Mouse (Mus musculus): ENCODE data around the gene Adap1. TPM values are rescaled to one million over a fixed set of nuclear protein-coding genes. Genes with fewer than 3 reads are reported as not detected.

Gene Adap1
- total RNA-seq, 2 experiments from 2014 or later: 3.0 to 14.7 TPM

GRCm38 (mm10) chr5:139258371-139259035 lies 66.9 kb downstream of the Adap1 start:
- no peak for ATAC-seq (replicated peaks; ENCODE audit: low FRiP score, low TSS enrichment, poor library complexity, severe bottlenecking)

- no peak for ATAC-seq (replicated peaks; ENCODE audit: low FRiP score, low TSS enrichment, poor library complexity, severe bottlenecking)
These were observed 67.6 kb downstream of the Adap1 start for GRCm38 (mm10) chr5:139257818-139258217.

DNA sequence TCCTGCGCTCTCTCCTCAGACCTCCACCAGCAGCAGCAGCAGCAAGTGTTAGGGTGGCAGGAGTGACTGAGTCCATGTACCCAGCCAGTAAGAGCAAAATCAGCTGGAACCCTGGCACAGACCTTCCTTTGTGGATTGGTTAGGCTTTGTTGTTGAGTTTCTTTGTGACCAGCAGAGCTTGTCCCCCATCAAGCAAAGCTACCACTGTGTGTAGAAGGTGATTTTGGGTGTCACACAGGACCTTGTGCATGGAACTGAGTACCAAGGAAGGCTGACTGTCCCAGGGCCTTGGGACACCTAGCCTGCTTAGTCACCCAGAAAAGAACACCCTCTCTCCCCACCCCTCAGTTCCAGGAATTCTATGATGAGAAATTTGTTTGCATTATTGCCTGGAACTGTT lies 68.2 kb downstream of the Adap1 start:
- ATAC-seq (replicated peaks; ENCODE audit: low FRiP score, low TSS enrichment, poor library complexity, severe bottlenecking): no peak

GRCm38 (mm10) chr5:139256211-139256765 lies 69.1 kb downstream of the Adap1 start:
- no peak for ATAC-seq (replicated peaks; ENCODE audit: low FRiP score, low TSS enrichment, poor library complexity, severe bottlenecking)

- no peak for ATAC-seq (replicated peaks; ENCODE audit: low FRiP score, low TSS enrichment, poor library complexity, severe bottlenecking)
These were observed 69.6 kb downstream of the Adap1 start for GRCm38 (mm10) chr5:139255777-139256176.

DNA sequence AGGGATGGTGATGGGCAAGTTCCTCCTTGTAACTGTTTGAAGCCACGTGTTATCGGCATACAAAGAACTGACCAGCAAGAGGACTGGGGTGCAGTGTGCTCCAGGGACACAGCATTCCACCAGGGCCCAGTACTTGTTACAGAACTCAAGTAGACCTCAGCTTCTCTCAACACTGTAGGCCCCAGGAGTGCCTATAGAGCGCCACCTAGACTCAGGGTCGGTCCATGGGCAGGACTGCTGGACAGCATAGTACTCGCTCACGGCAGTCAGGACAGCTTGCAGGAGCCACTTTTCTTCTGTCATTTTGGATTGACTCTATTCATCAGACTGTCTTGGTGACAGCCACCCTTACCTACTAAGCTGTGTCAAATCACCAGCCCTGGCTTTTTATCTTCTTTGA lies 70.5 kb downstream of the Adap1 start:
- no peak for ATAC-seq (replicated peaks; ENCODE audit: low FRiP score, low TSS enrichment, poor library complexity, severe bottlenecking)

- peak; percentile 80 for ATAC-seq (replicated peaks; ENCODE audit: low FRiP score, low TSS enrichment, poor library complexity, severe bottlenecking)
These were observed 72.1 kb downstream of the Adap1 start for GRCm38 (mm10) chr5:139253301-139253741.

DNA sequence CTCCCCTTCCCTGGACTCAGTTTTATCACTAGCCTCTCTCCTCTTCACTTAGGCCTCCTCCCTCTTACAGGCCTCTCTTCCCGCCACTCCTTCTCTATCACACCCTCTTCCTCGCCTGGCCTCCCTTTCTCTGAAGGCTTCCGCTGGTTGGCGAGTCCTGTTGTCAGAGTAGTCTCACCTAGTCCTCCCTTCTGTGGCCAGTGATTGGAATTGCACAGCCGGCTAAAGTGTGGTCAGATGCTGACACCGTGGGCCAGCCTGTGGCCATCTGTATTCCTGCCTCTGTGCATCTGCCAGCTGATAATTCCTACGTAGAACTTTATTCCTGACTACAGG lies 72.5 kb downstream of the Adap1 start:
- peak; percentile 53 for ATAC-seq (replicated peaks; ENCODE audit: low FRiP score, low TSS enrichment, poor library complexity, severe bottlenecking)

GRCm38 (mm10) chr5:139252081-139252909 lies 73.1 kb downstream of the Adap1 start, which contains the start of gene Get4:
Gene Get4, plus strand, starts transcription at chr5:139252324.
- ATAC-seq (replicated peaks; ENCODE audit: low FRiP score, low TSS enrichment, poor library complexity, severe bottlenecking): peak; percentile 76

DNA sequence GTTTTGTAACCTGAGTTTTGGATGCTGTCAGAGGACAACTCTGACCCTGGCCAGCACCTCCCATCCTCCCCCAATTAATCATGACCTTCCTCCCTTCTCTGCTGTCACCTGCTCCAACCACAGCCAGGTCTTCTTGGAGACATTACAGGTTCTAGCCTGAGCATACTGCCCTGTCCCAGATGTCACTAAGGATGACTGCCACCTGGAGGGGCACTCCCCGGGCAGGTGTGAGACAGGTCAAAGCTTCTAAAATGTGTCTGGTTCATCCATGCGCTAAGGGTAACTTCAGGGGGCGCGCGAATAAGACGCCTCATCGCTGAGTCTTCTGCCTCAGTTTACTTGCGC lies 73.7 kb downstream of the Adap1 start:
- peak; percentile 10 for ATAC-seq (replicated peaks; ENCODE audit: low FRiP score, low TSS enrichment, poor library complexity, severe bottlenecking)

DNA sequence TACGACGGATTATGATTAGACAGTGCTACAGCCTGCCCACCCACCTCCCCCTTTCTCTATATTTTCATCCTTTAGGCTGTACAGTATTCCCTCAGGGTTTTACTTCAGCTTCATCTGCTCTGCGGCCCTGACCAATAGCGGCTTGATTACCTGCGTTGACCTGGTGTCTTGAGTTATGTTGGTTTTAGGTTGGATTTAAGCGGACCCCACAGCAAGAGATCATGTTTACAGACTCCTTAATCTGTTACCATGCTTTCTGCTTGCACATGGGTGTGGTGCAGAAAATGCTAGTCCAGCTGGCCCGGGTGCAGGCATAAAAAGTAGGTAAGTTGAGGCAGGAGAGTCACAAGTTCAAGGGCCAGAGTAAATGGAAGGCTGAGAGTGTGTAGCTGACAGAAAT lies 74.1 kb downstream of the Adap1 start:
- no peak for ATAC-seq (replicated peaks; ENCODE audit: low FRiP score, low TSS enrichment, poor library complexity, severe bottlenecking)

DNA sequence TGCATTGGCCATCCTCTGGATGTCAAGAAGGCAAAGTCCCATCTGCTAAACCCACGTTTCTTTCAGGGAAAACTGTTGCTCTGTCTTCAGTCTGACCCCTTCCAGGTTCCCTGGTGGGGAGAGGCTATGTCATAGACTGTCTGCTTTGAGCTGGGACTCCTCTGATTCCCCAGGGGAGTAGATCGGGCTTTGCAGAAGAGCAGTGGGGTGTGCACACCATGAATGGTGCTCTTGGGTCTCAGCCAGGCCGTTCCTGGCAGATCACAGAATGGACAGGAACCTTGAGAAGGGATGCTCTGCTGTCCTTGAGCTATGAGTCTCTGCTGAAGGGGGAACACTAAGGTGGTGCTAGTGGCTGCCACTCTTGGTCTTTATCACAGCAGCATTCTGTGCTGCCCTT lies 76.6 kb downstream of the Adap1 start:
- no peak for ATAC-seq (replicated peaks; ENCODE audit: low FRiP score, low TSS enrichment, poor library complexity, severe bottlenecking)

GRCm38 (mm10) chr5:139247767-139248166 lies 77.7 kb downstream of the Adap1 start:
- no peak for ATAC-seq (replicated peaks; ENCODE audit: low FRiP score, low TSS enrichment, poor library complexity, severe bottlenecking)

- peak; percentile 70 for ATAC-seq (replicated peaks; ENCODE audit: low FRiP score, low TSS enrichment, poor library complexity, severe bottlenecking)
These were observed 82.0 kb downstream of the Adap1 start for GRCm38 (mm10) chr5:139243384-139243783.

DNA sequence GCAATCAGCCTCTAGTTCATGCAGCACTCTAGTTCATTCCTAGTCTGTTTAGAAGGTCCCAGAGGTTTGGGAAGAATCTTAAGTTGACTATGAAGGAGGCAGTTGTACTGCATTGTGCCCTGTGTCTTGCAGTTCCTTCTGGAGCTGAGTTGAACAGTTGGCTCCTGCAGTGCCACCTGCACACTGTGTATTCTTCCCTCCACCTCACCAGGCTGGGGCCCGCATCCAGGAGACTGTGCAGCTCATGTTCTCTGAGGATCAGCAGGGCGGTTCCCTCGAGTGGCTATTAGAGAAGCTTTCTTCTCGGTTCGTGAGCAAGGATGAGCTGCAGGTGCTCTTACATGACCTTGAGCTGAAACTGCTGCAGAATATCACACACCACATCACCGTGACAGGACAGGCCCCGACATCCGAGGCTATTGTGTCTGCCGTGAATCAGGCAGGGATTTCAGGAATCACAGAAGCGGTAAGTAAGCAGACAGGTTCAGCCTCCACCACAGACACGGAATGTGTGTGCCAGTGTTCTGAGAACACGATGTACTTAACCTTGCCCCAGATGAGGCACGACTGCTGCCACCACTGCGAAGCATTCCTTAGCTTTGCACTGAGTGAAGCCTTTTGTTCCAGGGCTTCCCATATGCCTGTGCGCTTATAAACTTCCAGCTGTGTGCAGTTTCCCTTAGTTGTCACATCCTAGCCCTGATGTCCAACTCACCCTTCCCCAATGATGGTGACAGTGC lies 84.2 kb downstream of the Adap1 start:
- ATAC-seq (replicated peaks; ENCODE audit: low FRiP score, low TSS enrichment, poor library complexity, severe bottlenecking): no peak

- no peak for ATAC-seq (replicated peaks; ENCODE audit: low FRiP score, low TSS enrichment, poor library complexity, severe bottlenecking)
These were observed 88.0 kb downstream of the Adap1 start for GRCm38 (mm10) chr5:139237436-139237835.

DNA sequence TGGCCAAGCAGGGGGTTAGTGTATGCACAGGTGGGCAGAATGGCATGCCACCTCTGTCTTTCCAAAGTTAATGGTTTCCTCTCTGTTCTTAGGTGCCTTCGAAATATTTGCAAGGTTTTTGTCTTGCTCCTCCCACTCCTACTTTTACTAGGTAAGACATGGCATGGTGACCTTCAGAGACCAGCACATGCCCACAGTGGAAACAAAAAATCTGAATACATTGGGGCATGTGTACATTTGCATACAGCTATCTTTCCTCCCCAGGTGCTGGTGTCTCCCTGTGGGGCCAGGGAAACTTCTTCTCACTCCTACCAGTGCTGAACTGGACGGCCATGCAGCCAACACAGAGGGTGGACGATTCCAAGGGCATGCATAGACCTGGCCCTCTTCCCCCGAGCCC lies 91.0 kb downstream of the Adap1 start:
- ATAC-seq (replicated peaks; ENCODE audit: low FRiP score, low TSS enrichment, poor library complexity, severe bottlenecking): no peak

- peak; percentile 73 for ATAC-seq (replicated peaks; ENCODE audit: low FRiP score, low TSS enrichment, poor library complexity, severe bottlenecking)
These were observed 93.3 kb downstream of the Adap1 start for GRCm38 (mm10) chr5:139232083-139232482.

DNA sequence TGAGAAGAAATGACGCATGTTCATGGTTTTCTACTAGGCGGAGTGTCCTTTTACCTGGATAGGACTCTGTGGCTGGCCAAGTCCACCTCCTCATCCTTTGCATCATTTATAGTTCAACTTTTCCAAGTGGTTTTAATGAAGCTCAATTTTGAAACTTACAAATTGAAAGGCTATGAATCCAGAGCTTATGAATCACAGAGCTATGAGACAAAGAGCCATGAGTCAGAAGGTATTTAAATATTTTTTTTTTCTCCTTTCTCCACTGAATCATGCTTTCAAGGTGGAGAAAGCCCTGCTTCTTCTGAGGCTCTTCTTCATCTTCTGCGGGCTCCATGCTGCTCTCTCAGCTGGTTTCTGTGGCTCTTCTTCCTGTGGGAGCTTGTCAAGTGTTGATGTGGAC lies 95.7 kb downstream of the Adap1 start:
- no peak for ATAC-seq (replicated peaks; ENCODE audit: low FRiP score, low TSS enrichment, poor library complexity, severe bottlenecking)

- no peak for ATAC-seq (replicated peaks; ENCODE audit: low FRiP score, low TSS enrichment, poor library complexity, severe bottlenecking)
These were observed 97.1 kb downstream of the Adap1 start for GRCm38 (mm10) chr5:139228318-139228717.
